Mouse (Mus musculus): ENCODE data around the gene Gabrr3.
"Not testable (repeated sequence)": the region's sequence is repeated elsewhere in the genome, so short reads cannot be mapped to it uniquely, and the experiment has no call there.

The Gabrr3 gene

DNA sequence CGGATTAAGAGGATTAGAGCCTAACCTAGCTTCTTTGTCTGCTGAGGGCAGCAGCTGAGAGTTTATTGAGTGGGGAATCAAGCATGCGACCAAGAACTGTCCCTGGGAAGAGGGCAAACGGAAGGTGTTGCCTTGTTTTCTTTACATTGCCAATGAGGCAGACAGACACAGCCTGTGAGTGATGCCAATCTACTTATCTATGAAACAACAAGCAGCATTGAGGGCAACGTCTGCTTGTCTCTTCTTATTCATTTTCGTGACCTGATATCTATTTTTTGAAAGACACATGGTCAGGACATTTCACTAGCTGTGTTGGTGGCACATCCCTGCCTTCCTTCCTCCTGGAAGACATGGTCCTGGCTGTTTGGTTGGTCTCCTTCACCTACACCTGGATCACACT, at the start of gene Gabrr3:
Gabrr3 (plus strand) TSS at position 301 of the 400 bp plus-strand sequence.
- no peak for DNase-seq (ENCODE audit: low spot score in 2 of 2)

DNA sequence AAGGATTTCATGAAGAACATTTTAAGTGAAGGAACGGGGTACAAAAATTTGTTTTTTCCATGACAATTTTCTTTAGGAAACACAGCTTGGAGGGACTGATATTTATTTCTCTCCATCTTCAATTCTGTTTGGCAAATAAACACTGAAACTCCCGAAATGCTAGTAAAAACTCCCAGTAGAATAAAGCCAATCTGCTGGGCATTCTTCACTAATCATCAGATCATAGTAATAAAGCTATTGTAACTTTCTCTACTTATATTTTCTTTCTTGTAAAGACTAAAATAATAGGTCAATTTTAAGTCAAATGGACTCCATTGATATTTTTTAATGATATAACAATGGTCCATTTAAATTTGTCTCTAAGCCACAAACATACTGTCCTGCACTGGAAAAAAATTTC, 43.2 kb upstream of the Gabrr3 start, which contains the start of gene Olfr209:
Olfr209 (minus strand) TSS at position 101 of the 400 bp plus-strand sequence.
- DNase-seq (ENCODE audit: low spot score in 2 of 2), result no peak

- peak; percentile 84 to 88 for DNase-seq (ENCODE audit: low spot score in 2 of 2)
Observed at GRCm38 (mm10) chr16:59393300-59393699, 13.8 kb upstream of the Gabrr3 start.

DNA sequence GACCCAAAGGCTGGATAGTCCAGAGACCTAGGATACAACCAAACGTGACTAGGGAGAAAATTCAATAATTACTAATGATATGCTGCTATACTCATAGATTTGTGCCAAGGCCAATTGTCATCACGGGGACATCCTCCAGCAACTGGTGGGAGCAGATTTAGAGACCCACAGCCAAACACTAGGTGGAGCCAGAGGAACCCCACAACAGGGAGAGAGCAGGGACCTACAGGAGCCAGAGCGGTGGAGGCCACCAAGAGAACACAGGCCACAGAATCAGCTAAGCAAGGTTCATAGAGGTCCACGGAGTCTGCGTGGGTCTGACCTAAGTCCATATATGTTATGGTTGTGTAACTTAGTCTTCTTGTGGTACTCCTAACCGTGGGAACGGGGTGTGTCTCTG, 6.0 kb upstream of the Gabrr3 start:
- no peak for DNase-seq (ENCODE audit: low spot score in 2 of 2)

DNA sequence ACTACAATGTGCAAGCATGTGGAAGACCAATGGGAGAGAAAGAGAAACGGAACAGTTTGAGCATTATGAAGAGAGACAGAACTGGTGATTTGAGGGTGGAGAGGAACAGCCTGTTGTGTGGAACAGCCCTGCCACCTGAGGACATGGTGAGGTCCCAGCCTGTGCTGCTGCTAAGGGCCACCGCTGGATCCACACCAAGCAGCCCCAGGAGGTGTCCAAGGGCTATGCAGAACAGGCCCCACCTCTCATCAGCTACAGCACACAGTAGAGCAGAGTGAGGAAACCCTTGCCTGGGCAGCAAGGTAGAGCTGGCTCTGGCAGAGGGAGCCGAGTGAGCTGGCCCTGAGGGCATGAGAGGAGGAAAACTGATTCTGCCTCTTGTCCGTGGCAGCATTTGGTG, 5.1 kb upstream of the Gabrr3 start:
- no peak for DNase-seq (ENCODE audit: low spot score in 2 of 2)

DNA sequence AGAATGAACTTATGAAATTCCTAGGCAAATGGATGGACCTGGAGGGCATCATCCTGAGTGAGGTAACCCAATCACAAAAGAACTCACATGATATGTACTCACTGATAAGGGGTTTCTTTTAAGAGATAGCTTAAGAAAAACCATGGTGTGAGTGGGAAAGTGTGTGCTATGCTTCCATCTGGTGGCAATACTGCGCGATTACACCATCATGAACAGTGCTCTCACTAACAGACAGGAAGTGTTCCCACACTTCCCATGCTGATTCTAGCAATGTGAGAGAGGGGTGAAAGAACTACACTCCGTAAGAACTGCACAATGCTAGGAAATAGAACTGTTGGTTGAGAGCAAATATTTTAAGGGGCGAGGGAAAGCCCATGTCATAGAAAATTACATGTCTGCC, 3.4 kb upstream of the Gabrr3 start:
- peak; percentile 59 to 62 for DNase-seq (ENCODE audit: low spot score in 2 of 2)

DNA sequence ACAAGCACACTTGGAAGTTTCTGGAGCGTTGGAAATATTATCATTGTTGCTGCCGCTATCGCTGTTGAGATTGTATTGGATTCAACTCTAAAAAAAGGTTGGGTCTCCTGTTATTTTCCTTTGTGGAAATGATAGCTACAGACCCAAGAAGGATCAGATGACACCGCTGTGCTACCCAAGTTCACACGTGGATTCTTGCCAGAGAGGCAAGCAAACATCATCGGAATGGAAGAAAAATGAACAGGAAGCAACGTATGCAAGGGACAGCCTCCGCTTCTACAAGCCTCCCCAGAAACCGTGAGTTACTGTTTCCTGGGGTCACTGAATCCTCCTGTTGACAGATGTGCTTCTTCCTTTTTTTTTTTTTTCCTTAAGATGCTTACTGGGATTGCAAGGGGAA, 2.3 kb upstream of the Gabrr3 start:
- DNase-seq (ENCODE audit: low spot score in 2 of 2), result no peak

DNA sequence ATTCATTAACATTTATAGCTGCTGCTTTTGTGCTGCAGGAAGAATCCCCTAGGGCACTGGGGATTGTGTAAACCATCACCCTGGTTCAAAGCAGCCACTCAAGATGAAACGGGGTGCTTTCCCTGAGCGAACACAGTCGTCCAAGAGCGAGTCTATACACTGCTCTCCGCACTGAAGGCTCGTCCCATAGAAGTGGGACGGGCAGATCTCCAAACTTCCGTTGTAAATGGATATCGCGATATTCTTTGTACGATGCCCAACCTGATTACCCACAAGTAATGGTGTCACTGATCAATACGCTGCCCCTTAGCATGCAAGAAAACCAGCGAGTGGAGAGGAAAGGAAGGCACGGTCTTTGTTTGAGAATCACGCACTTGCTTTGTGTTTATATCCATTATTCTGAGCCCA, 2.2 kb downstream of the Gabrr3 start:
- no peak for DNase-seq (ENCODE audit: low spot score in 2 of 2)

- no peak for DNase-seq (ENCODE audit: low spot score in 2 of 2)
Observed at GRCm38 (mm10) chr16:59409800-59410199, 2.7 kb downstream of the Gabrr3 start.

- DNase-seq (ENCODE audit: low spot score in 2 of 2), result peak in 1 of 2 experiments; percentile 6
Observed at GRCm38 (mm10) chr16:59413475-59413874, 6.3 kb downstream of the Gabrr3 start.

DNA sequence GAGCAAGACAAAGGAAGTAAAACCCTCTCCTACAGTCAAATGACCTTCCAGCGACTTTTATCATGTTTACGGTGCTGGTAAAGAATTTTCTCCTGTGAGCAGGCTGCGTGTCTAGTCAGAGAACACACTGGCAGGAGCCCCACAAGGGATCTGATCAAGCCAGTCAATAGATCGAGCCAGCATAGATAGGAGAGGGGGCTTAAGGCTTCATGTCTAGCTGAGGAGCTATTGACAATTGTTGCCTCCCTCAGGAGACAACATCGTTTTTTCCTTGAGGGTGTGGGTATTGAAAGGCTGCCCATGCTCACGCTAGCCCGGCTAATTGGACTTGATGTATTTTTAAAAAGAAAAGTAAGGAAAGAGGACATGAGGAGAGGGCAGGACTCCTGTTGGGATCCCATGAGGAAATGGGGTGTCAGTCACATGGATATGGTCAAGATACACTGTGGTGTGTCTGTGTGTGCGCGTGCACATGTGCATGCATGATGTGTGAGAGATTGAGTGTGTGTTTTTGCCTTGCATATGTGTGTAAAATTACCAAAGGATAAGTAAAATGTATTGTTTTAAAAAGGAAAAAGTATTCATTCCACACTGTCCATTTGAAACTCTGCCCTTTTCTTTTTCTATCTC, 13.2 kb downstream of the Gabrr3 start:
- DNase-seq (ENCODE audit: low spot score in 2 of 2), result no peak

- peak; percentile 78 to 85 for DNase-seq (ENCODE audit: low spot score in 2 of 2)
Observed at GRCm38 (mm10) chr16:59420867-59421251, 13.7 kb downstream of the Gabrr3 start.

DNA sequence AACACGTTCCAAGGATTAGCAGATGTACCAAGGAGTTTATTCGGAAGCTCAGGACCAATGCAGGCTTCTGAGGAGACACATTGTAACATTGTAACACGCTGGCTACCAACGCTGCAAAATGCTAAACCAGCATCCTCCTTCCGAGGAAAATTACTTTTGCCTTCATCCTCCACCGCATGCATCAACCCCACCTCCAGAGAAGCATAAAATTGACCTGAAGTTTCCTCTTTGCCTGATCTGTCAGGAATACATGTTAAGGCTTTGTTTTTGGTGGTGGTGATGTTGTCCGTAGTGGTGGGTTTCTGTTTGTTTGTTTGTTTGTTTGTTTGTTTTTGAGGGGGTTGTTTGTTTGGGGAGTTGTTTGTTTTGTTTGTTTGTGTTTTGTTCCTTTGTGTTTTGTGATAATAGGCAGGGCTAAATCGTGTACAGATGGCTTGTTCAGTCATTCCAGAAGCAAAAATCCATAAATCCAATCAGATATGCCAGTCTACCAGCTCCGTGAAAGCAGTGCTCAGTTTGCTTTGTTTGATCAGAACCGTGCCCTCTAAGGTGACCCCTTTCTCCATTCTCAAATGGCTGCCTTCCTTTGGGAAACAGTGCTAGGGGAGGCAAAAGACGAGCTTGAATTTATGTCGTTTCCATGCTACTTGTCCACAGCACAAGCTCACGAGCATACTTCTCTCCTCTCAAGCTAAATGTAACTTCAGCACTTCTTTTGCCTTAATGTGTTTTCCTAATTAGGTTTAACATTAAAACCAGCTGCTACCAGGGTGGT, 14.6 kb downstream of the Gabrr3 start:
- DNase-seq (ENCODE audit: low spot score in 2 of 2), result no peak

- no peak for DNase-seq (ENCODE audit: low spot score in 2 of 2)
Observed at GRCm38 (mm10) chr16:59427960-59428359, 20.8 kb downstream of the Gabrr3 start.

- no peak for DNase-seq (ENCODE audit: low spot score in 2 of 2)
Observed at GRCm38 (mm10) chr16:59433181-59433580, 26.0 kb downstream of the Gabrr3 start.

GRCm38 (mm10) chr16:59444880-59445559, 37.9 kb downstream of the Gabrr3 start:
- DNase-seq (ENCODE audit: low spot score in 2 of 2), result no peak

- DNase-seq (ENCODE audit: low spot score in 2 of 2), result no peak
Observed at GRCm38 (mm10) chr16:59448181-59448580, 41.0 kb downstream of the Gabrr3 start.

GRCm38 (mm10) chr16:59449092-59449491, 42.0 kb downstream of the Gabrr3 start:
- DNase-seq (ENCODE audit: low spot score in 2 of 2), result no peak

GRCm38 (mm10) chr16:59451813-59452212, 44.7 kb downstream of the Gabrr3 start:
- DNase-seq (ENCODE audit: low spot score in 2 of 2), result no peak

DNA sequence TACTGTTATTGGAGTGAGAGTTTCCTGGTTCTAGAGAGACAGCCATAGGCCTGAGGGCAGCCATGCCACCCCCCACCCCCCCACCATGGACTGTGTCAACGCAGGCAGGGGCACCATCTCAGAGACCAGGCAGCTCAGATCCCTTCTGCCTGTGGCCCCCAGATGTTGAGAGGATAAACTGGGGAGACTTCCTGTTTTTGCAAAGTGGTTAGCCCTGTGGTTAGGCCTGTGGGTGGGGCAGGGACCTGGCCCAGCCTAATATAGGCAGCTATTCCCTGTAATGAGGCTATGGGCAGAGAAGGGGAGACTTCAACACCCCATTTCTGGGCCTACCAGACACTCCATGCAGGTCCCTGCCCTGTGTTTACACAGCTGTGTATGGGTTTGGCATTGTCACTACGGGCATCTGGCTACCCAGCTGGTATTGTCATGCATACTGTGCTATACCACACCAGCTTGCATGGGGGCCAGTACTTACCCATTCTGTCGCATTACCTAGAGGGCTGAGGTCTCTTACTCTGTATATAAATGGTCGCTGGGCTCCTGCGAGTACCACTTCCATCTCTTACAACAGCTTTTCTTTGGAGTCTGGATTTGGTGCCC, 52.2 kb downstream of the Gabrr3 start:
- not testable (repeated sequence) for DNase-seq (ENCODE audit: low spot score in 2 of 2)

DNA sequence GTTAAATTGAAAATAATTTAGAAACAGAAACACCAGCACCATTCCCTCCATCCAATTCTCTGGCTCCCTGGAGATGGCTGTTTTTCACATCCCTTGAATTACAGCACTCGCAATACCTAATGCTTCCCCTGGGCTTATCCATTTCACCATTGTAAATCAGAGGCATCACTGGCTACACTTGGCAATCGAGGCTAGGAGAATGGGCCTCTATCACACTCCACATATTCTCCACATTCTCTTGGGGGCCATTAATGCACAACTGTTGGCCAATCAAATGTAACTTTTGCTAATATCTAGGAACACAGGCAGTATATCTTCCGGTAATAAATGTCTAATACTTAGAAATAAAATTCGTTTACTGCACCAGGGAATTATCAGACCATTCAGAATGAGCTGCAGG, 56.4 kb downstream of the Gabrr3 start:
- DNase-seq (ENCODE audit: low spot score in 2 of 2), result no peak

DNA sequence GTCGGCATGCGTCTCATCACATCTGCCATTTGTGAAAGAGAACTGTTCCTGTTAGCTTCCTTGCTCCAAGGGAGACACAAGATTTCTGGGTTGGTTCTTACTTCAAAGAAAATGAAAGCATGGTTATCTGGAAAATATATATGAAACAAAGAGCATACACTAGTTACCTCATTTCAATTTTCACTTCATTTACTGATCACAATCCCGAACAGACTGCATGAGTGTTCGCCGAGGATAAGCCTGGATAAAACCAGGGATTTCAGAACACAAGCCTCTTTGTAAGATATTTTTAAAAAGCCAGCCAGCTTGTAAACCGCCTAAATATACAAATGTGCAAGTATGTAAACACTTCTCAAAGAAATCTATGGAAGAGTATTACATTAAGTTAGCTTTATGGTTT, 56.8 kb downstream of the Gabrr3 start:
- DNase-seq (ENCODE audit: low spot score in 2 of 2), result no peak

All from right cerebral cortex, postnatal 10 days (tissue).